Mouse (Mus musculus): ENCODE measurements around the gene Trpv2.
"Not testable (repeated sequence)": the region's sequence is repeated elsewhere in the genome, so short reads cannot be mapped to it uniquely, and the experiment has no call there.

The Trpv2 gene

GRCm38 (mm10) chr11:62648591-62649391 lies 74.5 kb downstream of the Trpv2 start, which contains the start of gene Mmgt2:
Gene Mmgt2 (plus strand): TSS chr11:62648664.
- DNase-seq (ENCODE audit: low spot score in 2 of 2): peak; percentile 73 to 74

- DNase-seq (ENCODE audit: low spot score in 2 of 2): not testable (repeated sequence)
Observed at GRCm38 (mm10) chr11:62649803-62650202, 75.5 kb downstream of the Trpv2 start.
